Mouse (Mus musculus): ENCODE measurements around the gene Olfr194. TPM values are rescaled to one million over a fixed set of nuclear protein-coding genes. Genes with fewer than 3 reads are reported as not detected.

Olfr194 gene
- polyA plus RNA-seq, 1 experiment from 2014 or later: not detected

DNA sequence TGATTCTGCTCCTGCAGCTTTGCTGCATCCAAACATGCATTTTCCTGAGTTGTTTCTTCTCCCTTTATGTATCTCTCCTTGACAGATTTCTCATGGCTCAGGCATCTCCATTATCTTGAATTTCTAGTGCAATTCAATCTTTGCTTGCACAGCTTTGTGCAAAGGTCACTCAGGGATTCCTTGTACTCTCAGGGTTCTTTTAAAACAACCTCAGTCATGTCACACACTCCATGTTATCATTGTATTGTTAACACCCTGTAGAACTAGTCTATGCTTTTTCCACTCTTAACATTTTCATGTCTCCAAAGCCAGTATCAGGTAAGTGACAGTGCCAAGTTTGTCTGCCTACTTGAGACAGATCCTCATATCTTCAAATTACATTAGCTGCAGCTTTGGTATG lies 49.1 kb downstream of the Olfr194 start:
- no peak for ATAC-seq
- no peaks in the 10 kb centered on the region for H3K27me3 ChIP-seq
- H3K9me3 ChIP-seq: no peaks in the 10 kb centered on the region
- H3K36me3 ChIP-seq: no peaks in the 10 kb centered on the region
- no peak overlapping the region for H3K9ac ChIP-seq (replicated peaks)
- no peak overlapping the region for H3K4me2 ChIP-seq (replicated peaks)
- no peaks in the 10 kb centered on the region for H3K4me1 ChIP-seq (replicated peaks)
- H3K4me3 ChIP-seq (replicated peaks): no peak overlapping the region
- H3K27ac ChIP-seq: no peak overlapping the region

Other genes starting within 250 kb of the Olfr194 start
- not detected in 2 replicates for gene Olfr177, start 246.3 kb downstream of the Olfr194 start, polyA plus RNA-seq (2015; fragmentation: Nextera tagmentation; extraction: Ambion mirVana)
- gene Olfr178, start 229.0 kb downstream of the Olfr194 start, polyA plus RNA-seq (2015; fragmentation: Nextera tagmentation; extraction: Ambion mirVana): not detected in 2 replicates
- not detected in 2 replicates for gene Olfr181, start 192.3 kb downstream of the Olfr194 start, polyA plus RNA-seq (2015; fragmentation: Nextera tagmentation; extraction: Ambion mirVana)
- gene Olfr180, start 191.7 kb downstream of the Olfr194 start, polyA plus RNA-seq (2015; fragmentation: Nextera tagmentation; extraction: Ambion mirVana): not detected in 2 replicates
- gene Olfr183, start 125.7 kb downstream of the Olfr194 start, polyA plus RNA-seq (2015; fragmentation: Nextera tagmentation; extraction: Ambion mirVana): not detected in 2 replicates
- gene Olfr186, start 90.8 kb downstream of the Olfr194 start, polyA plus RNA-seq (2015; fragmentation: Nextera tagmentation; extraction: Ambion mirVana): not detected in 2 replicates
- gene Olfr187, start 81.3 kb downstream of the Olfr194 start, polyA plus RNA-seq (2015; fragmentation: Nextera tagmentation; extraction: Ambion mirVana): not detected in 2 replicates
- gene Olfr190, start 43.1 kb downstream of the Olfr194 start, polyA plus RNA-seq (2015; fragmentation: Nextera tagmentation; extraction: Ambion mirVana): not detected in 2 replicates
- not detected in 2 replicates for gene Olfr191, start 31.2 kb downstream of the Olfr194 start, polyA plus RNA-seq (2015; fragmentation: Nextera tagmentation; extraction: Ambion mirVana)
- not detected in 2 replicates for gene Olfr193, start 9.2 kb downstream of the Olfr194 start, polyA plus RNA-seq (2015; fragmentation: Nextera tagmentation; extraction: Ambion mirVana)
- not detected in 2 replicates for gene Olfr195, start 26.0 kb upstream of the Olfr194 start, polyA plus RNA-seq (2015; fragmentation: Nextera tagmentation; extraction: Ambion mirVana)
- not detected in 2 replicates for gene Olfr196, start 49.4 kb upstream of the Olfr194 start, polyA plus RNA-seq (2015; fragmentation: Nextera tagmentation; extraction: Ambion mirVana)
- not detected in 2 replicates for gene Olfr198, start 82.5 kb upstream of the Olfr194 start, polyA plus RNA-seq (2015; fragmentation: Nextera tagmentation; extraction: Ambion mirVana)
- not detected in 2 replicates for gene Olfr199, start 98.7 kb upstream of the Olfr194 start, polyA plus RNA-seq (2015; fragmentation: Nextera tagmentation; extraction: Ambion mirVana)
- gene Olfr201, start 151.6 kb upstream of the Olfr194 start, polyA plus RNA-seq (2015; fragmentation: Nextera tagmentation; extraction: Ambion mirVana): not detected in 2 replicates
- not detected in 2 replicates for gene Olfr202, start 165.7 kb upstream of the Olfr194 start, polyA plus RNA-seq (2015; fragmentation: Nextera tagmentation; extraction: Ambion mirVana)
- gene Olfr203, start 177.8 kb upstream of the Olfr194 start, polyA plus RNA-seq (2015; fragmentation: Nextera tagmentation; extraction: Ambion mirVana): not detected in 2 replicates
- not detected in 2 replicates for gene Olfr204, start 197.2 kb upstream of the Olfr194 start, polyA plus RNA-seq (2015; fragmentation: Nextera tagmentation; extraction: Ambion mirVana)
- not detected in 2 replicates for gene Olfr205, start 210.1 kb upstream of the Olfr194 start, polyA plus RNA-seq (2015; fragmentation: Nextera tagmentation; extraction: Ambion mirVana)
- gene Olfr206, start 228.2 kb upstream of the Olfr194 start, polyA plus RNA-seq (2015; fragmentation: Nextera tagmentation; extraction: Ambion mirVana): not detected in 2 replicates
- not detected in 2 replicates for gene Olfr209, start 242.9 kb upstream of the Olfr194 start, polyA plus RNA-seq (2015; fragmentation: Nextera tagmentation; extraction: Ambion mirVana)

Measured in midbrain, embryonic 13.5 days (tissue).